Mouse (Mus musculus) CD4-positive, CD25-positive, alpha-beta regulatory T cell, adult 4 months (primary cell): ENCODE data around the gene Hormad2. TPM values are rescaled to one million over a fixed set of nuclear protein-coding genes. Genes with fewer than 3 reads are reported as not detected.

ENCODE experiments used
- ATAC-seq: one replicate; pipeline ENCODE4 v1.8.0; 2017
- polyA plus RNA-seq, 2 experiments: library from polyadenylated mRNA; unstranded; fragments of 100-300 nt; shearing (Covaris generic); gene quantifications; one replicate each; pipeline ENCODE4 v1.2.1; 2017

Hormad2 gene
- polyA plus RNA-seq, 2 experiments from 2014 or later, result 0.42 to 0.98 TPM

DNA sequence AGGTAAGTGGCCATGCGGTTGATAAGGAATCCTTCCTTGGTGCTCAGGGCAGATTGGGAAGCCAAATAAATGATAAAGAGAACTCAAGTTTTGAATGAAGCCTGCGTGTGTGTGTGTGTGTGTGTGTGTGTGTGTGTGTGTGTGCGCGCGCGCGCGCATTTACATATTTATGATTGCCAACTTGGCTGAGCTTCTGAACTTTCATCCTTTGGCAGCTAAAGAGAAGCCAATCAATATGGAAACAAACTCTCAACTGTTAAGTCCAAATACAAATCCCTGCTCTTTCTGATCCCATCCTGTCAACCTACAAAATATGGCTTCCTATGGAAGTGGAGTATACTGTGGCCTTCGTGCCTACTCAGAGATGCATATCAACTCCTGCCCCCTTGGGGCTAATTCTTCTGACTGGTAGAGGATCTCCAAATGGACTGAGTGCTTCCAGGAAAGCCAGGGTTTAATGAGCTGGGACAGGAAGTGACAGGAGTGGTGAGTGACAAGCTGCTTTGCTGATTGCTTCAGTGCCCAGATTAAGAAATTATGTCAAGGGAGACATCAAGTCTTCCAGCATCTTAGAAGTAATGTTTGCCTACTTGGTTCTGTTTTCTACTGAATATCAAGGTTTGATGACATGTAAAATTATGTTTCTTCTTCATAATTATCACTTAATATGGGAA, 5.4 kb upstream of the Hormad2 start:
- no peak for ATAC-seq

DNA sequence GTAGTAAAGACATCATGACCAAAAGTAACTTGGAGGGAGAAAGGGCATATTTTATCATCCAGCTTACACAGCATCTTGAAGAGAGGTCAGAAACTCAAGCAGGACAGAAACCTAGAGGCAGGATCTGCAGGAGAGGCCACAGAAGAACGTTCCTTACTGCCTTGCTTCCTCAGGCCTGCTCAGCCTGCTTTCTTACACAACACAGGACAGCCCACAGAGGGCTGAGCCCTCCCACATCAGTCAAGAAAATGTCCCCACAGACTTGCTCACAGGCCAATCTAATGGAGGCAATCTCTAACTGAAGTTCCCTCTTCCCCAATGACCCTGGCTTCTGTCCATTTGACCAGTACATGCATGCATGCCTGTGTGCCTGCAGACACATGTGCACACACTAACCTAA, 1.4 kb upstream of the Hormad2 start:
- ATAC-seq, result no peak

DNA sequence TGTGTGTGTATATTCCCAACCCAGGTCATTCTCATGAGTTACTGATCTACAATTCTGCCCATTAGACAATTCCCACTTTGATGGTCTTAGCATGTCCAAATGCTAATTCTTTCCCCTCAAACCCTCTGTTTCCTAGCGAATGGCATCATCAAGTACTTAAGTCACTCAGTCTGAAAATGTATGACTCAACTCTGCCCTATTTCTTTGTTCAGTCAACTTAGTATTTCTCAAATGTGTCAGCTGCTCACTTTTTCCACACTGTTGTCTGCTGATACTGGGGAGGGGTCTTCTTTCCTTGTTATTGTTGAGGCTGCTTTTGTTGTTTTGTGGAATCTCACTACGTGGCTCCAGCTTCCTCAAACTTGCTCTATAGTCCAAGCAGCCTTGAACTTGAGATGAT, 2.7 kb downstream of the Hormad2 start:
- peak; percentile 34 for ATAC-seq

DNA sequence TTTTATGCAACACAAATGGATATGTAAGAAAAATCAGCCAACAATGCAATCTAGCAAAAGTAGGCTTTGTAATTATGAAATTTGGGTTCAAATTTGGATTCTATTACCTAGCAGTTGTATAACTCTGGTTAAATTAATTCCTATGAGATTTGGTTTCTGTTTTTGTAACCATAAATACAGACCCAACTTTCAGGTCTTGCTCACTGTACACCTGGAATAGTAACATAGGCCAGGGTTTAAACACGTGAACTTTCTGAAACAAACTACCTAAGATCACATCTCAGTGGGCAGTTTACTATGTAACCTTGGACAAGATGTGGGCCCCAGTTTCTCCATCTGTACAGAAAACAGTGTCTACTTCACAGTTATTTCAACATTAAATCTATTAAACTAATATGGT, 3.6 kb downstream of the Hormad2 start:
- ATAC-seq, result no peak

DNA sequence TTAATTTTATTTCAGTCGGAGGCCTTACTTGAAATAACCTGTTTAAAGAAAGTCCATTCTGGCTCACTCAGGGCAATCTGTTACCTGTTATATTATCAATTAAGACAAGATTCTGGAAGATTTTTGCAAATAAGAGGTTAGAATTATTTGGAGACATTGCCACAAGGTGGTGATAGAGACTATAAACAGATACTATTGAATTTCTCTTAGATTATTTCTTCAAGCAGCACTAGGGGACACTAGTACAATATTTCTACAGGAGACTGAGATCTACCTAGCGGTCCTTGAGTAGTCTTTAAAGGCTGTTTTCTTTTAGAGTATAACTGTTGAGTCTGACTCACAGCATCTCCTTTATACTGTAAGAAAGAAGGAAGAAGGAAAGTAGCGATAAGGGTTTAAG, 4.3 kb downstream of the Hormad2 start:
- peak; percentile 56 for ATAC-seq

DNA sequence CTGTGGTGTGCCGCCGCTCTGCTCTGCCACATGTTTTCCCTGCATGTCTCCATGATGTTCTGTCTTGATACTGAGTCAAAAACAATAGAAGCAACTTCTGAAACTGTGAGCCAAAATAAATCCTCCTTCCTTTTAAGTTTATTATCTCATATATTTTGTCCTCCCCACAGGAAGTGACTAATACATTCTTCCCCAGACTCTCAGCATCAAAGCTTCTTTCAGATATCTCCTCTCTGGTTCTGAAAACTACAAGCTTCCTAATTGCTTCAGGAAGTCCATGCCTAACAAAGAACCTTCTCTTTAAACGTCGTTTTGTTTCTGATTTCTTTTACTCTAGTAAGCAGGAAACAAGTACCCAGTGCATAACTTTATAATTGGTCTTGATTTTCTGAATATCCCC, 6.4 kb downstream of the Hormad2 start:
- no peak for ATAC-seq

DNA sequence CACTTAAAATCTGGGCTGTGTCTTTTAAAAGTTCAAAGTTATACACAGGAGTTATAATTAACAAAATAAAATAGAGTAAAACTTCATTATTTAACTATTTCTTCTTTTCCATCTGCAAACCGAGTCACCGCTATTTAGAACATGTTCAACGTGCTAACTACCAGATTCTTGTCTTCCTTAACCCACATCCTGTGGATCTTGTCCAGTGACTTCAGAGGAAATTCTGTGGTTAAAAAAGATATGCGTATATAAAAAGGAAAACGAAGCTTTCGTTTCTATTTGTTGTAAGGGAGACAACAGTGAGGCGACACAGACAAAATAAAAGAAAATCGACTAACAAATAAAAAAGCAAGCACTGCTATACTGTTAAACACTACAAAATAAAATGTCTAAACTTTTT, 17.1 kb downstream of the Hormad2 start:
- ATAC-seq, result peak; percentile 87

DNA sequence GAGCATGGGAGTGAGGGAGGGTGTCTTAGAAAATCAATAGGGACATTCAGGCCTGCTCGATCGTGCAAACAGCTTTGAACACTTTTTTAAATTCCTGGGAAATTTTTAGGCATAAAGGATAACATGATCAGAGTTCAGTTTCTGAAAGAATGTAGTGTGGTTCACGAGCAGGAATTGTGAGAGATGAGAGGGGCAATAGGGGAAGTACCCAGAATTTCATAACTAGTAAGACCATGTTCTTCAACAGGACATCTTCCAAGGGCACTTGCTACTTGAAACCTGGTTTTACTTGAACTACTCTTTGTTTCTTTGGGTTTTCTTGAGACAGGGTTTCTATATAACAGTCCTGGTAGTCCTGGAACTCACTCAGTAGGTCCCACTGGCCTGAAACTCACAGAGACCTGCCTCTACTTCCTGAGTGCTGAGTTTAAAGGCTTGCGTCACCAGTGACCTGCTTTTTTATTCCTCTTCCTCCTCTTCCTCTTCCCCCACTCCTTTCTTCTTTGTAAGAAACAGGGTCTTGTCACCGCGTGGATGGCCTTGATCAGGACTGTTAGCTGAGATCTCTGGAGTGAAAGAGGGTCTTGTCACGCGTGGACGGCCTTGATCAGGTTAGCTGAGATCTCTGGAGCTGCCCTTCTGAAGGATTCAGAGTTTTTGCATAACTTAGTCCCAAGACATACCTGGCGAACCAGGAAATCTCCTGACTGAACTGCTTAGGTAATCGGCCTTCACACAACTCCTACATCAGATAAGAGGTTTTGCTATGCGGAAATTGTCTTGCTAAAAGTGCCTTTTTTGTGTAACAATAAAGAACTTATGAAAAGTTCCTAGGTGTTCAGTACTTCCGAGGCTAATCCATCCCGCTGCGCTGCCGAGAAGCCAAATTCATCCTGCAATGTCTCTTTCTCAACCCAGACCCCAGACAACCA, 18.1 kb downstream of the Hormad2 start:
- ATAC-seq, result peak; percentile 53

DNA sequence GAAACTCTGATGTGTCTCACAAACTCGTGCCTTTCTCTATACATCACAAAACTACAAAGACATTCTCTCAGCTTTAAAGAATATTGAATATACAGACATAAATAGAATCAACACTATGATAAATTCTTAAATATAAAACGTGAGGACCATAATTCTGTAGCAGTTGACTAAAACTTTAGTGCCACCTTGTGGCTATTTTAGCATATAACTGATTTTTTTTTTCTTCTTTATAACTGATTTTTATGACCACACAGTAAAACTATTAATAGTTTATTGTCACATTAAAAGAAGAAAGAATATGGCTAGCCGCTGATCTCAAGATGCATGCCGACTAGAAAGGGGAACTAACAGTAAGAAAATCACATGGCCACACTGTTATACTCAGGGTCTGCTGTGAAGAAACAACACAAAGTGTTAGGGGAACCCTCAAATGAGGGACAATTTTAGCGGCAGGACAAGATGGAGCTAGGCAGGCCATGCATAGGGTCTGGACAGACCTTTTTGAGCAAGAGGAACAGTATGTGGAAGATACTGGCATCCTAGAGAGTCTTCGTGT, 18.9 kb downstream of the Hormad2 start:
- ATAC-seq, result peak; percentile 20

DNA sequence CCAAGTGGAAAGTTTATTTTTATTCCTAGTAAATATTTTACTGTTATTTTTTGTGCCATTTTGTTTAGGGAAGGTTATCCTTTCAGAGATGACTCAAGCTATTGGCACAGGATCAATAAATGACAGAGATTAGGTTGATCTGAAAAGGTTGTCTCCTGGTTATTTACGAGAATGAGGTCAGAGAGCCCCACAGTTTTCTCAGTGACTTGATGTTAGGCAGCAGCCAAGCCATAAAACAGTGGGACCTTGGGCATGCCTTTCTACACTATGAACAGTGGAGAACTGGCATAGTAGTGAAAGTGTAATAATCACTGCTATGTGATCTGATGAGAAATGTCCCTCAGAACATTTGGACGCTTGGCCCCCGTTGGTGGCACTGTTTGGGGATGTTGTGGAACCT, 22.9 kb downstream of the Hormad2 start:
- ATAC-seq, result no peak

DNA sequence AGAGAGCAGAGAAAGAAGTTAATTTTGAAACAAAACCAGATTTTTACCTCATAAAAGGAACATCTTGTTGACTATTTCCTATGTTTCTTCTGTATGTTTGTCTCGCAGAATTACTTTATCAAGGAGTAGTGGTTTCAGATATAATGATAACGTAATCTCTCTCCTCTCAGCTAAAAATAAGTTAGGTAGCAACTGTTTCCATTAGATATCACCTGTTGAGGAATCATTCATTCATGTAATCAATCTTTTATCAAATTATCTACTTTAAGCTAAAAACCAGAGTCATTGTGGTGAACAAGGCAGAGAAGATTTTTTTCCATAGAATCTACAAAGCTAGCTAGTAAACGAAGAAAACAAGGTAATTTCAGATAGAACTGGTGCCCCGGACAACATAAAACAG, 28.6 kb downstream of the Hormad2 start:
- no peak for ATAC-seq

DNA sequence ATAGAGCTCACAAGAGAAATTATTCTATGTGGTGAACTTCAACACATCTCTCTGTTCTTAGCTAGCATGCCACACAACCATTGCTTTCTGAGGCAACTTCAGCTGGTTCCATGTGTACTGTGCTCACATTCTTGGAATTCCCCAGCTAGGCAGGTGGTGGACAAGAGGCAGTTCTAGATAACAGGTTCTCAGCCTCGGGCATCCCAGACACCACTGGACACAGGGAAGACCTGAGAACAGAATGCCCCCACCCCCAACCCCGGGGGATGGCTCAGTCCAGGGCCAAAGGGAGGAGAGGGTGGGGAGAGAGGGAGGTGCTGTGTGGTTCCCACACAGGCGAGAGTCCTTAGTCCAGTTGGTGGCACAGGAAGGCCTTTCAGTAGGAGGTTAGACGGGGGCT, 36.6 kb downstream of the Hormad2 start:
- no peak for ATAC-seq

DNA sequence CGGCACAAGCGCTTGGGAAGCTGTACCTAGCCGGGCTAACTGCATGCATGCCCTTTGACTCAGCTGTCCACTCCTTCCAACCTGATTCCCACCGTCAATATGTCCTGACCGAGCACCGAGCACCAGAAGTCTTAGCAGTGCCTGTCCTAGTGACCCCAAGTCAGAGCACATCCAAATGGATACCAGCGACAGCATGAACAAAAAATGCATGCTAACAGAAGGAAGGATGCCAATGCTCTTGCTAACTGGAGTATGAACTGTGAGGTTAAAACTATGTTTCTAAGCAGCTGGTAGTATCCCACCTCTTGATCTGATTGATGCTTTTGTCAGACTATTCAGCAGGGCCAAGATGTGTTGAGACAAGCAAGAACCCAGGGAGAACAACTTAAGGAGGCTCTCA, 37.5 kb downstream of the Hormad2 start:
- no peak for ATAC-seq

DNA sequence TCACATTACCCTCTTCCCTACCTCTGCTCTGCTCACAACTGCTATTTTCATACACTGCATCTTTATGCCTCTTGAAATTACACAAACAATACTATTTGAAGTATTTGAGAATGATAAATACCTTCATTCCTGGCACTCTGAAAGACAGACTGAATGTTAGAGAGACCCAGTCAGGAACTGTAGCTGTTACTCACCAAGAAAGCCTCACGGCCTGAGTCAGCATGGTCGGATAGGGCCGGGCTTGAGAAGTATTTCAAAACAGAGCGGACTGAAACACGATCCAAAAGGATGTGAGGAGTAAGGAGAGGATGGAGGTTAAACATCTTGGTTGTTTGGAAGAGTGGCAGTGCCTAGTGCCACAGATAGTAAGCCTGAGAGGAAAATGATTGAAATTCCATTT, 39.7 kb downstream of the Hormad2 start:
- no peak for ATAC-seq

DNA sequence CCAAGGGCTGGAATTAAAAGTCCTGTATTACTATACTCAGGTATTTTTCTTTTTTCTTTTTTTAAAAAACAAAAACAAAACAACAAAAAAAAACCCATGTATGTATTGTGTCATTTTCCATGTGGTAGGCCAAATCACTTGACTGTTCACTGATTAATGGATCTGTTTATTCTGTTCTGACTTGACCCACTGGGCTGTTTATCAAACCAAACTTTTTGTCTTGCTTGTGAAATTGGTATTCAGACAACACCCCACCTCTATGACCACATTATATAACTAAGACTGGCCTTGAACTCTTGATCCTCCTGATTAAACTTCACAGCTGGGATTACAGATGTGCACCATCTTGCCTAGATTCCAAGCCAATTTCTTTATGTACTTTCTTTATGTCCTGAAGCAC, 46.7 kb downstream of the Hormad2 start:
- no peak for ATAC-seq

DNA sequence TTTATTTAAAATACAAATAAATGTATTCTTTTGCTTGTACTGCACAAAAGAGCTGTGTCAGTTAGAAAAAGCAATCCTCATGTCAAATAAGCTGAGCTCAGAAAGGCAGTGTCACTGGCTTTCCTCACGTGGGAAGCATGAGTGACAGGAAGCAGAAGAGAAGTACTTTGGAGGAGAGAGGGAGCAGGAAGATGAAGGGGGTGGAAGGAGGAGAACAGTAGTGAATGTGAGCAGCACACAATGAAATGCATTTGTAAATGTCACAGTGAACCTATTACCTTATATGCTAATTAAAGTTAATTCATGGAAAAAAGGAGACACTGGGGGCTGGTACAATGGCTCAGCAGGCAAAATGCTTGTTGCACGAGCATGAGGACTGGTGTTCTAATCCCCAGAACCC, 52.9 kb downstream of the Hormad2 start:
- no peak for ATAC-seq

DNA sequence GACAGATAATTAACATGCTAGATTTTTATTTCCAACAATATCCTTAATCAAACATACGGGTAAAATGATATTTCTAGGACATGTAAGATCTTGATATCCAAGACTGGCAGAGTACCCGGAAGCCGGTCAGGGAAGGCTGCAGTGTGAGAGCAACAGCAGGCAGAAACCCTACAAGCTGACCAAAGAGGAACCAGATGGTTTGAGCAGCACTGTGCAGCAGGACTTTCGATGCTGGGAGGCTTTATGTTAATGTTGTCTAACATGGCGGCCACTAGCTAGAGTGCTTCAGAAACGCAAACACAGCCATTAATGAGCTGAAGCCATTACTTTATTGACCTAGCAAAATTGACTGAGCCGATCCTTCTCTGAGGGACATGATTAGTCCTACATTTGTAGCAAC, 58.6 kb downstream of the Hormad2 start:
- ATAC-seq, result no peak

DNA sequence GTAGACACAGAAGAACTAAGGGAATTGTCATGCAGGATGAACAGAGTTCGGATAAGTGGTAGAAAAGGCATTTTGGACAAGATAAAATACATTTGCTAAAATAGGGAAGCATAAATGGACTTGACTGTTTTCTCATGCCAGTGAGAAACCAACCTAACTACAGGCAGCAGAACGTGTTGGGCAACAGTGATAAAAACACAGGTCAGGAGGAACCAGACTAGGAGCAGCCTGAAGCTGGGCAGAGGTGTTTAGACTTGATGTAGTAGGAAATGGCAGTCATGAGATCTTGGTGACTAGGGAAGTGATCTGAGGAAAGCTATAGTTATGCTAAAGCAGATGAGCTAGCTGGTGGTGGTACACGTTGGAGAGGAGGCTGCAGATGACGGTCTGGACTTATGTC, 61.0 kb downstream of the Hormad2 start:
- ATAC-seq, result no peak

DNA sequence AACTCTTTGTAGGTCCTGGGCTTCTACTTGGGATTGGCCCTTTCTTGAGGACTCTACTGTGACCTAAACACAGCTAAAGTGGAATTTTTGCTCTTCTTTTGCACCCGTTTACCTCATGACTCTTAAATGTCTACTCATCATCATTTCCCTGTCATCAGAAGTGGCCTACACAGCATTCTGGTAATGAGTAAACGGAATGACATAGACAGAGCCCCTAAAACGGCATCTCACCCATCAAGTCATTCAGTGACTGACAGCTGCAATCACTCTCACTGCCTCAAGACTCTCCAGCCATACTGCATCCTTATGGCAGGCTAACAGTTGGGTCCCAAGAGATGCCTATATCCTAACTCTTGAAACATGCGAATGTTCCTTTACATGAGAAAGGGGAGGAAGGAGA, 74.5 kb downstream of the Hormad2 start:
- ATAC-seq, result no peak

DNA sequence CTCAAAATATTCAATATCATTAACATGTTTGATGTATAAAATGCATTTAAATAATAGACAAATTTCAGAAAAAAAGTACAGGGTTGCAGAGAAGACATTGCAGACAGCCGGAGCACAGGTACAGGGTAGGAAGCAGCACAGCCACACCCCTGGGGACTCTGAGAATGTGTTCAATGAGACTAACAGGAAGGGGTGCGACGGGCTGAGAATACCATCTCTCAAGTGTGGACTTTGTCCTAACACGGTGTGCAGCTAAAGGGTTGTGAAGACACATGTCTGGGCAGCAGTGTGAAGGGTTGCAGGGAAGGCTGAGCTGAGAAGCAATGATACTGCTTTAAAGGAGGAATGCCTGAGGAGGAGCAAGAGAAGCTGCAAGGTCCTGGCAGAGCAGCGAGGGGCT, 85.5 kb downstream of the Hormad2 start:
- no peak for ATAC-seq

DNA sequence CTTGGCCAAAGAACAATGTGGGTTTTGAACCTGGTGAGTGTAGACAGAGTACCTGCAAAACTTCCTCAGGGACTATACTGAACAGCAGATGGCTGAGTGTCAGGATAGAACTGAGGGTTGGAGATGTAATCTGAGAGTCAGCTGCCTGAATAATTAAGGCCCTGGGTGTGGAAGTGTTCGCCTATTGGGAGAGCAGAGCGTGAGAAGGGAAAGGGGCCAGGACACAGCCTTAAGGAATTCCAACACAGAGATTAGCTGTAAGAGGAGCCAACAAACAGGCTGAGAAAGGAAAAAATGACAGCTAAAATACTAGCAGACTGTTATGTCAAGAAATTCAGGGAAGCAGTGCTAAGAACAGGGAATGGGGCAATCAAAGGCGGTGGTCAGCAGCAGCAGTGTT, 88.3 kb downstream of the Hormad2 start:
- ATAC-seq, result no peak

DNA sequence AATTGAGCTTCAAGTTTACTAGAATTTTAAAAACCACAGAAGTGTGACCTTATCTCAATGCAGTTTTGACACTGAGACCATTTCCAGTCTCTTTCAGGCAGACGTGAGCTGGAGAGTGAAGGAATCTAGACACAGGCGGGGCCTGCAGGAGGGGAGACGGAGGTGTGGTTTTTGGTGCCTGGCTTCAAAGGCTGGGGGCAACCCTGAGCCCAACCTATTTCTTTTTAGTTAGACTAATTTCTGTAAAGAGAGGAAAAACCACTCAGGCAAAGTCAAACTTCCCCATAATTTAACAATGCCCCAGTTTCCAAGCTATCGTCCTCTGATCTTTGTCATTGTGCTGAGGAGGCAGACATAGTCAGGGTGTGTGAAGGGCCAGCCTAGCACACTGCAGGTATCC, 97.0 kb downstream of the Hormad2 start:
- peak; percentile 43 for ATAC-seq

DNA sequence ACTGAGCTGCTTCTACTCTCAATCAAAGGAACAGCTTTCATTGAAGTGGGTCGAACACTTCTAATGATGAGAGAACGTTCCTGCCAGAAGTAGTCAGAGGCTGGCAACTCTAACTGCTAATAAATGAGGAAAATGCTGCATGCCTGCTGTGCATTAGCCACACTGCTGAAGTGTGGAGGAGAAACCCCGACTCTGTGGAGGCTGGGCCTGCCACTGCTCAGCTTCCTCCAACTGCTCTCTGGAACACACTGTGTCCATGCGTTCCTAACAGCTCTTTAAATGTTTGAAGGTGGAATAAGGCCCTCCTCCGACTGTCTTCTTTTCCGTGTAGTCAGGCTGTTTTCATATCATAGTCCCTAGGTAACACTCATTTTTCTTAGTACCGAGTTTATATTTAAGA, 98.9 kb downstream of the Hormad2 start:
- ATAC-seq, result no peak
